Mouse (Mus musculus): ENCODE measurements around the gene Hoxa3.

Hoxa3 gene

DNA sequence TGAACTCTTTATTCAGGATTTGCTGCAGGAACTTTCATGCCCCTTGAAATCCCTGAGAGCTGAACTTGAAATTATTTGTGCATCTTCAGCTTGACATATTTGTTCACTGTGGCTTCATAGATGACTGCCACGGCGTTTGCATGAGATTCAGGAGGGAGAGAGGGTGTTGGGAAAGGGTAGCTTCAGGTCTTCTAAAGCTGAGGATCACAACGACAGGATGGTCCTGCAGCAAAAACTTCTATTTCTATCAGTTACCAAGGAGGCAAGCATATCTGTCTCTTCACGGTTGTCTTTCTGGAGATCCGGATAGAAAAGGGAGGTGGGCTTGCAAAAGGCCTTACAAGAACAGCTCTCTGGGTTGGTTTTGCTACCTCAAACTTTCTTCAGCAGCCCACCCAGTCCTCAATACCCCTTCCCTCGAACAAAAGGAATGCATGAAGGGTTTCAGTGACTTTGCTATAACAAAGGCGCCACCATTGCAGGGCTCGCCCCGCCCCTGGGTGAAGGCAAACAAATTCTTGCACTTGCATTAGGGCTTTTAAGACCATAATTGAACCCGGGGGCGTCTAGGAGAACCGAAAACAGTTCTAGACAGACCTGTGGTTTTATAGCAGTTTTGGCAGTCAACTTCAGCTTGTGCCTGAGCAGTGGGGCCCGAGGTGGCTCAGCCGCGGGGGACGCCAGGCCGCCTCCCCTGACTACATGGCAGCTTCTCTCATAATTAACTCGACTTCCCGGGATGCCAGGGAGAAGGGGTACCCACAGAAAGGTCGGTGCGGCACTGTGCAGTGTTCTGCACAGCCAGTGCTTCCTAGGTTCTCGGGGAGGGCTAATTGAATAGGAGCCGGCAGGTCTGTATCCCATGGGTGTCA lies 34.9 kb upstream of the Hoxa3 start:
- in situ Hi-C loops (cut with MboI; ENCODE audit: low sequenced_read_pairs): no loop called here

DNA sequence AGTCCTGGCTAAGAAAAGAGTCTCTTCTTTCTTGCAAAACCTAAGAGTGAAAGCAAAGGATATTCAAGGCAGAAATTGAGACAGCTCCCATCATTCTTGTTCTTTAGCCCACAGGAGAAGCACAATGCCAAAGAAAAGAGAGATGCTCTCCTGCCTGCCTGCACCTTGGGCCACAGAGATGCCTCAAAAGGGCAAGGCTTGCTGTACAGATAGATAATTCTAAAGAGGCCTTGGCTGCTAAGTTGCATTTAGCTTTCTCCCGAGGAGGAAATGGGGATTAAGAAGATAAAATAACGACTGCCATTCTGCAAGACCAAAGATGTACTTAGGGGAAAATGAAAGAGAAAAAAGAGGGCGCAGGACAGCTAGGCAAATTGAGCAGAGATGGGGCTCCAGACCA lies 33.8 kb upstream of the Hoxa3 start:
- in situ Hi-C loops (cut with MboI; ENCODE audit: low sequenced_read_pairs): no loop called here

DNA sequence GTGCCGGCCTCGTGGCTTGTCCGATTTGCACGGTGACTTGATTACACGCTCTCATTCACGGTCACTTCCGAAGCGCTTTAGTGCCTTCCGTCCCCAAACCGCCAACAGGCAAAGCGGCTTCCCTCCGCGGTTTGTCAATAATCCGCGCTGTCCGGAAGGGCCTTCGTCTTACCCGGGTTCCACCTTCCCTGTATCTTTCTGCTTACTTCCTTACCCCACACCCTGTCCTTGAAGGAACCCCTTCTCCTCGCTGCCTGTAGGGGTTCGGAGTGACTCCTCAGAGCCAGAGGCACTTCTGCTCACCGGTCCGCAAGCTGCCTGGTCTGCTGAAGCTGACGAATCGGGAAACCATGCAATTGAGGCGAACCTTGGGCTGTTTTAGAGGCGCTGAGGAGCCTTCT lies 33.3 kb upstream of the Hoxa3 start:
- in situ Hi-C loops (cut with MboI; ENCODE audit: low sequenced_read_pairs): no loop called here

DNA sequence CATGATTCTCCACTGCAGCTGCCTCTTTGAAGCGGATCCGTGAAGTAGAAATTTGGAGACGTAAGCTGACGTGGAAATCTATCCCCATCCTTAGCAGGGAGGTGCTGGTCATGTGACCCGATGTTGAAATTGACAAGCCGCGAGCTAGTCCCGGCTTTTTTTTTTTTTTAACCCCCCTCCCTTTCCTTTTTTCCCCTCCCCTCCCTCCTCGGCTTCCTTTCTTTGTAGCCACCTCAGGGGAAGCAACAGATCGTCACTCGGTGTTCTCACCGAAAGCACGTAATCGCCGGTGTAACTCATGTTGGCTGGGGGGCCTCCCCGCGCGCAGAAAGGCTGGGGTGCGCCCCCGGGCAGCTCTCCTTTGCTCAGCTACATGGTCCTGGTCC lies 32.6 kb upstream of the Hoxa3 start, which contains the start of gene Hoxa11:
Hoxa11 (minus strand) TSS at position 54 of the 386 bp plus-strand sequence.
- in situ Hi-C loops (cut with MboI; ENCODE audit: low sequenced_read_pairs): no loop called here

DNA sequence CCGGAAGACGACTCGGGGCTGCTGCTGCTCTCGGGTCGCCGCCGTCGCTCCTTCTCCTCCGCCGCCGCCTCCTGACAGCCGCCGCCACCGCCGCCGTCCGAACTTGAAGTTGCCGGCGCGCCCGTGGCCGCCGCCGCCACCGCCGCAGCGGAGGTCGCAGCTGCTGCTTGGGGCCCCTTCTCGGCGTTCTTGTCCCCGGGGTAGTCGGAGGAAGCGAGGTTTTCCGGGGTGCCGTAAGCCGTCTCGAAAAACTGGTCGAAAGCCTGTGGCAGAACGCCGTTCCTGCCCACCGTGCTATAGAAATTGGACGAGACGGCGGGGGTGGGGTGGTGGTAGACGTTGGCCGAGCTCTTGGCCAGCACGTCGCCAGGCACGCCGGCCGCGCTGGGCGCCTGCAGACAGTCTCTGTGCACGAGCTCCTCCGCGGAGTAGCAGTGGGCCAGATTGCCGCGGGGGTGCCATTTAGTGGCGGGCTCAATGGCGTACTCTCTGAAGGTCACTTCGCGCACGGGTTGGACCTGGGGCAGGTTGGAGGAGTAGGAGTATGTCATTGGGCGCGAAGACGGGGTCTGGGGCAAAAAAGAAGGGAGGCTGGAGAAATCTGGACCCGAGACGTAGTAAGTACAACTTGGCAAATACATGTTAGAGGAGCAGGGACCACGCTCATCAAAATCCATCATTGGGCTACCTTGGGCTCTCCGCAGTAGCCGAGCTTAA lies 32.1 kb upstream of the Hoxa3 start:
- in situ Hi-C loops (cut with MboI; ENCODE audit: low sequenced_read_pairs): no loop called here

DNA sequence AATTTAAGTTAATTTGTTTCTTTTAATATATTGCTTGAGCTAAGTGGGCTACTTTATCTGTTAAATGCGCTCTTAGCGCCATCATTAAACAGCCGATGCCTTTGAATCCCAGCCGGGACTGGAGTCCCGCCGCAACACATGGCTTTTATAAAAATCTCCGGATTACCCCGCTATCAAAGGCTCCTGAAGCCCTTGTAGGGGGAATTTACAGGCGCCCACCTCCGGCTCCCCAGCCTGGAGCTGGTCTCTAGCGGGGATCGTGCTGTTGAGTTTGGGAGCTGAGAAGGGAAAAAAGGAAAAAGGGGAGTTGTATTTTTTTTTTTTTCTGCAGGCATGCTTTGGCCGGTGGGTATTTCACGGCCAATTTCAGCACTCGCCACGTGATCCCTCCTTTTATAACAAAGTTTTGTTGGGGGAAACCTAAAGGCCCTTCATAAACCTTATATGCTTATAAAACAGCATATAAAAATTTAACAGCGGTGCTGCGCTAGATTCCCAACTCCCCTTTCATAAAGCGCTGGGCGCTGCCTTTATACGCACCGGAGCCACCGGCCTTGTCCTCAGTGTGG lies 31.4 kb upstream of the Hoxa3 start:
- in situ Hi-C loops (cut with MboI; ENCODE audit: low sequenced_read_pairs): no loop called here

DNA sequence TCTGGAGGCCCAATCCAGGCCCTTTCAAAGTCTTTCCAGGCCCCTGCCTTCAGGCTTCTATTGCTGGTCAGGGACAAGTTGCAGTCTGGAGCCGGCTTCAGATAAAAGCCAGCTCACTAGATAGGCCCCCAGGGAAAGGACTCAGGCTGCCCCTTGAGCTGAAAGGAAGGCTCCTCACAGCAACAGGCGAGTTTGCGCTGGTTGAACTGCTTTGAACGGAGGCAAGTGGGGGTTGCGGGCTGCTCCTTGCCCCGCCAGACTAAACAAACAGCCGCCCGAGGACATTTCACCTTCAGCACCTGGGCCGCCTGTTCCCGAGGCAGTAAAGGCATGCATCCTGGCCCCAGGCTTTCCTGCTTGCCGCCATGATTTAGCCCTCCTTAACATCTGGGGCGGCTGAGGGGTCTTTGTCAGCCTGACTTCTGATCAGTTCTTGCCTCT lies 30.6 kb upstream of the Hoxa3 start:
- in situ Hi-C loops (cut with MboI; ENCODE audit: low sequenced_read_pairs): no loop called here

DNA sequence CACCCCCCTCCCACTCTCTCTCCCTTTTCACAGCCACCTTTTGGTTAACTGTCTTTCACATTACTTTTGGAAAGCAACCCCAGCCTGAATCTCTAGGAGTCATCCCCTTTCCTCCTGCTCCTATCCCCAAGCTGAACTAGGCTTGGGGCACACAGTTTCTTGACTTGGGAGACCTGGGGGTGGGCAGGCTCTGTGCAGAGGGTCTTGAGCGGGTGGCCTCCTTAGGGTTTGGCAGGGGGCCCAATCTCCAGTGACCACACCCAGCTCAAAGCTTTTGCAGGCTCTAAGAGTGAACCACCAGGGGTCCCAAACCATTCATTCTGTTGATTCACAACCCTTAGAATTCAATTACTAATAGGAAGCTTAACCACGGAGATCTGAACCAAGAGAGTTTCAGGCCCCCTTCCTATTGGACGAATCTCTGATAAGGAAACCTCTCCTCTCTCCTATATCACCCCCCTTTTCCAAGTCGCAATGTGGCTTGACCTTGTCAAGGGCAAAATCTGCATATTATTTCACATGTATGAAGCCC lies 29.7 kb upstream of the Hoxa3 start:
- in situ Hi-C loops (cut with MboI; ENCODE audit: low sequenced_read_pairs): no loop called here

DNA sequence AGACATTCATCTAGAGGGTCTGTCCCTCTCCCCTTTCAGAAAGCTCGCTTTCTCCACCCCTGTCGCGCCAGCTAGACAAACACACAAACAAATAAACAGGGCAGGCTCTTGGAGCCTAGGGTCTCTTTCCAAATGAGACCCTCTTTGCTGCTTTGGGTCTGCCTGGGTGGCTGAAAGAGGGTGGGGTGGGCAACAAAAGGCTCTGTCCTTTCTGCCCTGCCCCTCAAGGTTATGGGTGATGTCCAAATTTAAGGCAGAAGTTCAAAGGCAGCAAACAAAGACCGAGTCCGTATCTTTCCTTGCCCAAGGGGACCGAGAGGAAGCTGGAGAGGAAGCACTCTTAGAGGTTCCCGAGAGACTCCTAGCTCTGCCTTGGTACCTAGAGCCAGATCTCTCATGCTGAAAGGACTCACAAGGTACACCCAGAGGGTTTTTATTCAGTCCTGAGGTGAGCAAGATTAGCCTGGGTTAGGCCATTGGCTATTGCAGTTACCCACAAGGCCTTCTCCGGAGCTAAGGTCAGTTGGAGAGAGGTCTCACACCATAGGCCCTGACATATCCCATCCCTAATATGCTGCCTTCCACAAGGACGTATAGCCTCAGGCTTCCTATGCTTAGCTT lies 28.0 kb upstream of the Hoxa3 start:
- in situ Hi-C loops (cut with MboI; ENCODE audit: low sequenced_read_pairs): no loop called here

DNA sequence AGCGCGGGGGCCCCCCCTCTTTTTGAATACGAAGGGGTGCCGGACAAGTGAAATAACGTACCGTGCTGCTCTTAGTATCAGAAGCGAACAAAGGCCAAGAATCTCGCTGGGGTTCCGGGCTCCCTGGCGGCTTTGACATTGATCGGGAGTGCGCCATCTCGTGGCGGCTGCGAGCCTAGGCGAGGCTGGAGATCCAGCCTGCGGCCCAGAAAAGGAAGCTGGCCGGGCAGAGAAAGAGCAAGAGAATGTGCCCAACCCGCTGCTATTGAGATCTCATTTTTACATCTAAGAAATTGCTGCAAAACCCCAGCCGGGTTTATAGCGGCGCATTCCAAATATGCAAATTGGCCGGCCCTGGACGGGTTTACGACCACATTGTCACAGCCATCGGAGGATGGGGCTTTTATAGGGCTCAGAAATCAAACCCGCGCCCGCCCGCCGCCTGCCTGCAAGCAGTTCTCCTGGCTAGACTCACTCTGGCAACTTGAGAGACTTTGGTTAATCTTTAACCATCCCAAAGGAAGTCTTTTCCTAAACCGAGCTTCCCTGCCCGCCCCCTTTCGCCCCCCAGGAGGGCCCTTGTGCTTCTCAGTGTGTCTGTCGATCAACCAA lies 27.4 kb upstream of the Hoxa3 start, which contains the start of gene Hoxa10:
Hoxa10 (minus strand) TSS at position 466 of the 612 bp plus-strand sequence.
- in situ Hi-C loops (cut with MboI; ENCODE audit: low sequenced_read_pairs): no loop called here

DNA sequence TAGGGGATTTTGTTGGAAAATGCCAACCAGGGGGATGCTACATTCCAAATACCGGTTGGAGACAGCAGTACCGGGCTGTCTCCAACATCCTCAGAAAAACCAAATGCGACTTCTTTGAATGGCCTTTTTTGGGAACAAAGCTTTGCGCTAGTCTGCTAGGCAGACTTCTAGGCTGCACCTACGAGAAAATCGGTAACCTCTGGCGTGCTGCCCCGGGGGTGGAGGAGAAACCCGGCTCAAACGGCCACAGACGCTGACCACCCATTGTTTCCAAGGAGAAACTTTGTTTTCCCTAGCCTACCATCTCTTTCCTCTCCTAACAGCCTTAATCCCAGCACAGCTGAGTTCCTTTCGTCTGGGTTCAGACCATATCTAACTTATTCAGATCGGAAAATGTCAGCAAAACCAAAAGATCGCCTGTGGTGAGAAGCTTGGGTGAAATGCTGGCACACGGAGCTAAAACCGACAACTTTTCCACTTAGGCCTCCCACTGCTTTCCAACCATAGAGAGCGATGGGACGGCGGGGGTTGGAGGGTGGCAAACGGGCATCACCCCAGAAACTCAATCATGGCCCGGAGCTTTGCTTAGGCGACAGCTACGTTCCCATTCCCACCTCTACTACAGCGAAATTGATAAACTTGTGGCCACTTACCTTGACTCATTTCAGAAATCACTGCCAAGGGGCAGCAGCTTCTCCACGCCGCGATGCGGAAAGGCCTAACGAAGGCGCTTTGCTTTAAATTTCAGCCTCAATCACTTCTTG lies 26.7 kb upstream of the Hoxa3 start:
- in situ Hi-C loops (cut with MboI; ENCODE audit: low sequenced_read_pairs): no loop called here

DNA sequence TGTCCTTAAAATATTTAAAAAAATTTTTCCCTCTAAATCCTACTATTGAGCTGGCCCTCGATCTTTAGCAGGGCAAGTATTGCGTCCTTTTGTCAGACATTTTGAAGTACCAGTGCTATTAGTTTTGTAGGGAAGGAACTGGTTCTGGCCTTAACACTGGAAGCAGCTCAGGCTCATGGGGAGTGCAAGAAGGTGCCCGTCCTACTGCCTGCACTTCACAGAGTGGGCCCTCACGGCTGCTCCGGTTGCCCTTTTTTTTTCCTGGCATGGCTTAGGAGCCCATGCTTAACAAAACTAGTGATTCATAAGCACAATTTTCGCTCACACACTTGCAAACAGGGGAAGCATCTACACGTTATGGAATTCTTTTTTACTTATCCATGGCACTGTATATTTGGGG lies 25.8 kb upstream of the Hoxa3 start:
- in situ Hi-C loops (cut with MboI; ENCODE audit: low sequenced_read_pairs): no loop called here

DNA sequence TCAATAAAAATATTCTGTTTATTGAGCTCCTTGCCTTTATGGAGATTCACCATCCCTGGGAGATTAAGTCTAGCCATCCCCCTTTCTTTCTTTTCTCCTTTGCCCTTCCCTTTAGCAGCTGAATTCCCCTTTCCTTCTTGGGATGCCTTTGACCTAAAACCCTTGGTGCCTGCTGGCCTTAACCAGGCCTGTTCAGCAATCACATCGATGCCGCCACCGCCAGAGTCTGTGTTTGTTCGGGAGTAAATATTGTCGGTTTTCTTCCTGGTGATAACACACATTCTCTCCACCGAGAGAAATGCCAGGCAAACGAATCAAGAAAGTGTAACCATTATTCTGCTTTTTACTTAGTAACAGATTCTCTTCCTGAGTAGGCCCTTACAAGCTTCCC lies 25.0 kb upstream of the Hoxa3 start:
- in situ Hi-C loops (cut with MboI; ENCODE audit: low sequenced_read_pairs): no loop called here

DNA sequence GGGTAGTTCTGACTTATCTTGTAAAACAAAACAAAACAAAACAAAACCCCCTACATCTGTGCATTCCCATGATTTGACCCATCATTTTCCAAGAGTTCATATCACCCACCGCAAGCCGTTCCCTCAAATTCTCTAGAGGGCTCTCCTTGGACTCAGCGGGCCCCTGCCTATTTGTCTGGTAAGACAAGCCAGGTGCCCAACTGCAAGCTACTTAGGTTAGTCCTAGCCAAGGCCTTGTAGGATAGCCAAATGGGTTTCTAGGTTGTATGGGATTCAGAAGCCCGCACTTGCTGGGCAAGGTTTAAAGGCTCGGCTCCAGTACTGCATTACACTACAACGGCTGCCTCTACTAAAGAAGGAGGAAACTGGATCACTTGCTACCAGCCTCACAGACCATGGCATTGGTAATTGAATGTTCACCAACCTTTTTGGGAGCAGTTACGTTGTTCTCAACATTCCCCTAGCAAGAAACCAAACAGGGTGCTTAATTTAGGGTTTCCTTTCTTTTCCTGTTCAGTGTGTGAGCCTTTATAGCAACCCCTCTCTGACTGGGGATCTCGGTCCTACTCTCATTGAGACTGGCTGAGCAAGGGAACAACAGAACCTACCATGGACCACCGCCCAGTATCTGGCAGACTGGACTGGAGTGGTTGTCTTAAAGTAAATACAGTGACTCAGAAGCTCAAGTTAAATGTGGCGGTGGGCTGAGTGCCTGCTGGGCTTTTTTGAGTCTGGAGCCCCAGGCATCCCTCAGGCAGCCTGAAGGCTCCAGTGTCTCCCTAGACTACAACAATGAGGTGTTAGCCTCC lies 24.4 kb upstream of the Hoxa3 start:
- in situ Hi-C loops (cut with MboI; ENCODE audit: low sequenced_read_pairs): no loop called here

DNA sequence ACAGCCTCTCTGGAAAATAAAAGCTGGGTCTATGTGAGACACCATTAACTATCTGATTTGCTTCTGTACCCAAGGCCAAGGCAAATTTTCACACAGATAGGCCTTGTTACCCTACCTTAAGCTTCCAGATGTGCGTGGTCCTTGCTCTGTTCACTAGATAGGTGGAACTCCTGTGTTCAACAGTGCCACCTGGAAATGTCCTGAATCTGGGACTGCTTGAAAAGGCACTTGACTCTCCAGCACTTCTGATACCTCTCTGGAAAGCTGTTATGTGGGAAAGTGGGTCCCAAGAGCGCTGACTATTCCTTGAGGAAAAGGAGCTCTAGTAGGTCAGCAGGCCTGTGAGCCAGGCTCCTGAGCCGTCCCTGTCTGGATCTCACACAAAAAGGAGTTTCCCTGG lies 23.7 kb upstream of the Hoxa3 start:
- in situ Hi-C loops (cut with MboI; ENCODE audit: low sequenced_read_pairs): no loop called here

DNA sequence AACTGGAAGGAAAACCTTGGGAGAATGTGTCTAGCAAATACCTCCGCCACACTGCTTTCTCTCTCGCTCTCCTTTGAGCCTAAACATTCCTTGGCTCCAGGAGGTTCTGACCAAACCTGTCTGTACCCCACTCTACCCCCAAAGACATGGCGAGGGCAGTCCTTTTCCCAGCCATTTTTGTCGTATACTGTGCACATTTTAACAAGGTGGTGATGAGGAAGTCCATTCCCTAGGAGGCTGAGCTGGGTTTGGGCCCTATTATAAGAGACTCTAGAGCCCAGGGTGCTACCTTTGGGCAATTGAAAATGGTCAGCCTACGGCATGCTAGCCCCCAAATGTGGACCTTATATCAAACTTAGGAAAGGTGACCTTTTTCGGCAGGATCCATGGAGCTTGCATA lies 22.7 kb upstream of the Hoxa3 start:
- in situ Hi-C loops (cut with MboI; ENCODE audit: low sequenced_read_pairs): no loop called here

DNA sequence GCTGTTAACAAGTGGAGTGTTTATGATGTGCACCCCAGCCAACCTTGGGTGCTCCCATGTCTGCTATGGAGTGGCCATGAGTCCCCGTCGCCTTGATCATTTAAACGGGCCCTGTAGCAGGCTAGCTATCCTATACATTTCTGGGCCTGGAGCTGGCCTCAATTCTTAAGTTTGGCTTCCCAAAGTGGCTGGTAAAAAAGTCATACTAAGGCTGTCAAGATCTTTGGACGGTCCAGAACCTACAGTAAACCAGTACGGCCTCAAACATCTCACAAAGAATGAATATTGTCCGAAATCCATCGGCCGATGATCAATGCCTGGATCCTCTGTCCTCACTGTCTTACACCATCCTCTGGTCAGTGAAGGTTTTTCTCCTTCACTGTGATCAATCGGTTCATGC lies 22.1 kb upstream of the Hoxa3 start:
- in situ Hi-C loops (cut with MboI; ENCODE audit: low sequenced_read_pairs): no loop called here

DNA sequence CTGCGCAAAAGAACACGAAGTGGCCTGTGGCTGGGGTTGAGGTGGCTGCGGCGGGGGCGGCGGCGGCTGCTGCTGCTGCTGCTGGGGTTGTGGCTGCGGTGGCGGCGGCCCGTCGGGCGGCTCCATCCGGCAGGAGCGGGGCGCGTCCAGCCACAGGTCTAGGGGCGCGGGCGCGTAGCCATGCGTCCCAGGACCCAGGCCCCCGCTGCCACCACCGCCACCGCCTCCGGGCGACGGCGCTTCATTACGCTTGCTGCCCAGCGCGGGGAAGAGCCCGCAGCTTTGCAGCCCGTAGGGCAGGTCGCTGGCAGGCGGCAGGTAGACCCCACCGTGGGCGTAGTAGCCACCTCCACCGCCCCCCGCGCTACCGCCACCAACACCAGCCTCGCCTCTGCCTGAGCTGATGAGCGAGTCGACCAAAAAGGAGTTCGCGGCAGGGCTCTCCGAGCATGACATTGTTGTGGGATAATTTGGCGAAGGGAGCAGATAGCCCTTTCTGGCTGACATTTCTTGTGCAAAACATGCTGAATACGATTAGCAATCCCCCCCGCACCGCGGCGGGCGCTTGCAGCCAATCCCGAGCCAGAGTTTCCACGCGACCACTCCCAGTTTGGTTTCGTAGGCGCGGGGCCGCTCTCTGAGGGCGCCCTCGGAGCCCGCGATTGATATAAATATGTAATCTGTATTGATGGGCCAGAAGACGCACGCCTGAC lies 21.4 kb upstream of the Hoxa3 start:
- in situ Hi-C loops (cut with MboI; ENCODE audit: low sequenced_read_pairs): no loop called here
